Mouse (Mus musculus): Measurements from ENCODE around the gene Pla1a. TPM values are rescaled to one million over a fixed set of nuclear protein-coding genes. Genes with fewer than 3 reads are reported as not detected.

Pla1a gene
- polyA plus RNA-seq, 1 experiment from 2014 or later, result 49.8 TPM

DNA sequence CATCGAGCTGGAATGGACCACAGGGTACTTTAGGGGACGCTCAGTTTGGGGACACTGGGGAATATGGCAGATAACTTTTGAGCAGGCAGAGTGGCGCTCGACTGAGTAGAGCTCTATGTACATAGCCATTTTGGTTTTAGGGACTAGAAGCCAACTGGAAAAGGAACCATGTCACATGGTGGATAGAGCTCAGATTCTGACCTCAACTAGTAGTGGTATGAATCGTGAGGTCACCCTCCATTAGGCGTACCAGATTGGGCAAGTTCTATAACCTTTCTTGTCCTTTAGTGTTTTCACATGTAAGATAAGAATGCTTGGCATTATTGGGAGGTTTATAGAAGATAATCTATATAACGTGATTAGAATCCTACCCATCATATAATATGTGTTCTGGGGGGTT lies 42.6 kb downstream of the Pla1a start:
- no peaks in the 10 kb centered on the region for H3K27me3 ChIP-seq (ENCODE audit: insufficient read depth, low read length)
- DNase-seq (no peak), ATAC-seq (no peak)
- no peak overlapping the region for H3K9ac ChIP-seq (replicated peaks)
- peaks cover 16% of the 10 kb centered on the region for H3K4me1 ChIP-seq (ENCODE audit: insufficient read depth)
- no peak overlapping the region for H3K4me3 ChIP-seq (ENCODE audit: low read depth, low read length)
- H3K36me3 ChIP-seq (replicated peaks; ENCODE audit: insufficient read depth, low read length), result no peaks in the 10 kb centered on the region
- TF ChIP-seq EP300 (IDR thresholded peaks at IDR 0.05; ENCODE audit: low read depth) (no peak), CTCF (IDR thresholded peaks at IDR 0.05; ENCODE audit: low read depth) (no peak)
- WGBS (ENCODE audit: insufficient replicate concordance), result 85% methylated on average over 7 of the region's 7 CpGs
- H3K4me2 ChIP-seq (ENCODE audit: low read depth, low read length), result no peak overlapping the region
- no peak overlapping the region for H3K27ac ChIP-seq (ENCODE audit: low read depth)
- H3K9me3 ChIP-seq (ENCODE audit: low read length), result no peaks in the 10 kb centered on the region

DNA sequence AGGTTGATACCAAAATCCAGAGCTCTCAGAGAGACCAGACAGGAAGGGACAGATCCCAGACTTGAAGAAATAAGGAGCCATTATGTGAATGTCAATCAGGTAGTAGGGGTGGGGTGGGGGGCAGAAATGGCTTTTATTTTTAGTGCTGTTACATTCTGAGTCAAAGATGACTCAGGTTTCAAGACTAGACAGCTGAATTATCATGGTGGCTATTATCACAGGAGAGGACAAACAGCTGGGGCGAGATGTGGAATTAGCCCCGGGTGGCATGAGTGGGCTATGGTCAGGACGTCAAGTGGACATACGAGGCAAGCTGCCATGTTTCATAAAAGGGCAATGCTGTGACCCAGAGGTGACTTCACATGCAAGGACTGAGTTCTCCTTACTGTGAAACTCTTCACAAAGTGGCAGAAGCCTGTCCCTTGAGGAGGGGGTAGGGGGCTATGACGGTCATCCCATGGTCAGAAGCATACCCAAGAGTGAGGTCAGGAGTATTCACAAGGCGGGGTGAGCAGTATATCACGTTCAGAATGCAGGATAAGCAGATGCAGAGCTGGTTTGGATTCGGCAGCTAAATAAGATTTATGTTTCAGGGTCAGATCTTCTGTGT lies 43.6 kb downstream of the Pla1a start:
- Histone ChIP-seq H3K36me3 (replicated peaks; ENCODE audit: insufficient read depth, low read length) (no peaks in the 10 kb centered on the region), H3K4me3 (ENCODE audit: low read depth, low read length) (no peak overlapping the region), H3K9me3 (ENCODE audit: low read length) (no peaks in the 10 kb centered on the region), H3K4me1 (ENCODE audit: insufficient read depth) (peaks cover 17% of the 10 kb centered on the region), H3K4me2 (ENCODE audit: low read depth, low read length) (no peak overlapping the region), H3K9ac (replicated peaks) (no peak overlapping the region), H3K27ac (ENCODE audit: low read depth) (no peak overlapping the region), H3K27me3 (ENCODE audit: insufficient read depth, low read length) (no peaks in the 10 kb centered on the region)
- ATAC-seq, result no peak
- 80% methylated on average over 8 of the region's 8 CpGs for WGBS (ENCODE audit: insufficient replicate concordance)
- no peak for DNase-seq
- TF ChIP-seq CTCF (IDR thresholded peaks at IDR 0.05; ENCODE audit: low read depth), result no peak
- no peak for TF ChIP-seq EP300 (IDR thresholded peaks at IDR 0.05; ENCODE audit: low read depth)

DNA sequence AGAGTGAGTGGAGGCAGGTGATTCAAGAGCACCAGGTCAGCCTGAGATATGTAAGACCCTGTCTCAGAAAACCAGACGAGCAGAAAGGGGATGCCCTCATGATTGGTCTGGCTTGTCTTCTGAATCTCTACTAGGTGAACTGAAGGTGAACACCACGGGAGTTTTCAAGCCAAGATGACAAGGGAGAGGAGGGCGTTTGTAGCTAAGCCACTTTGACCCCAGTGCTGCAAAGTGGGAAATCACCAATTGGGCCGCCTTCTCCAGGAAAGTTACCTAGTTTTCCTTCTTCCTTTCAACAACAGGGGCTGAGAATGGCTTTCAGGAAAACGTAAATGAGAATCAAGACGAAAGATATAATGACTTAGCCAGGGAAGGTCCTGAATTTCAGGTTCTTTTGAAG lies 44.2 kb downstream of the Pla1a start:
- H3K36me3 ChIP-seq (replicated peaks; ENCODE audit: insufficient read depth, low read length), result no peaks in the 10 kb centered on the region
- H3K4me3 ChIP-seq (ENCODE audit: low read depth, low read length), result no peak overlapping the region
- 72% methylated on average over 6 of the region's 6 CpGs for WGBS (ENCODE audit: insufficient replicate concordance)
- H3K4me2 ChIP-seq (ENCODE audit: low read depth, low read length), result no peak overlapping the region
- DNase-seq (no peak), ATAC-seq (no peak)
- H3K9ac ChIP-seq (replicated peaks), result no peak overlapping the region
- TF ChIP-seq EP300 (IDR thresholded peaks at IDR 0.05; ENCODE audit: low read depth) (no peak), CTCF (IDR thresholded peaks at IDR 0.05; ENCODE audit: low read depth) (no peak)
- H3K4me1 ChIP-seq (ENCODE audit: insufficient read depth), result peaks cover 18% of the 10 kb centered on the region
- no peaks in the 10 kb centered on the region for H3K9me3 ChIP-seq (ENCODE audit: low read length)
- H3K27ac ChIP-seq (ENCODE audit: low read depth), result no peak overlapping the region
- H3K27me3 ChIP-seq (ENCODE audit: insufficient read depth, low read length), result no peaks in the 10 kb centered on the region

DNA sequence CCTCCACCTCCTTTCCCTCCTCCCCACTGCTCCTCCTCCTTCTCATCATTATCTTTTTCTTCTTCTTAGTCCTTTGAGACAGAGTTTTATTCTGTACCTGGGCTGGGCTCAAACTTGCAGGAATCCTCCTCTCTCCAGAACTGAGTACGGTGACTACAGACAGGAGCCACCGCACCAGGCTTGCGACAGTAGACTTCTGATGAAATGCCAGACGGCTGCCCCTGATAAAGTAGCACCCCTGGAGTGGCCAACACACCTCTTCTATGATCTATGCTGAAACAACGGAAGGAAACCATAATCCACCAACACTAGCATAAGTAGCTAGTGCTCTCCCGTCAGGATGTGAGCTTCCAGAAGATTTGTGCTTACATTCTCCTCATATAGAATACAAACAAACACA lies 45.6 kb downstream of the Pla1a start:
- H3K9me3 ChIP-seq (ENCODE audit: low read length), result no peaks in the 10 kb centered on the region
- ATAC-seq, result peak; percentile 38; the same call in 1 of the 2 replicates
- 62% methylated on average over 6 of the region's 6 CpGs for WGBS (ENCODE audit: insufficient replicate concordance)
- no peak overlapping the region for H3K4me3 ChIP-seq (ENCODE audit: low read depth, low read length)
- H3K9ac ChIP-seq (replicated peaks), result no peak overlapping the region
- no peak overlapping the region for H3K27ac ChIP-seq (ENCODE audit: low read depth)
- TF ChIP-seq CTCF (IDR thresholded peaks at IDR 0.05; ENCODE audit: low read depth) (no peak), EP300 (IDR thresholded peaks at IDR 0.05; ENCODE audit: low read depth) (no peak)
- H3K4me1 ChIP-seq (ENCODE audit: insufficient read depth), result peaks cover 22% of the 10 kb centered on the region
- H3K27me3 ChIP-seq (ENCODE audit: insufficient read depth, low read length), result no peaks in the 10 kb centered on the region
- H3K36me3 ChIP-seq (replicated peaks; ENCODE audit: insufficient read depth, low read length), result no peaks in the 10 kb centered on the region
- H3K4me2 ChIP-seq (ENCODE audit: low read depth, low read length), result no peak overlapping the region
- peak; percentile 11 for DNase-seq

DNA sequence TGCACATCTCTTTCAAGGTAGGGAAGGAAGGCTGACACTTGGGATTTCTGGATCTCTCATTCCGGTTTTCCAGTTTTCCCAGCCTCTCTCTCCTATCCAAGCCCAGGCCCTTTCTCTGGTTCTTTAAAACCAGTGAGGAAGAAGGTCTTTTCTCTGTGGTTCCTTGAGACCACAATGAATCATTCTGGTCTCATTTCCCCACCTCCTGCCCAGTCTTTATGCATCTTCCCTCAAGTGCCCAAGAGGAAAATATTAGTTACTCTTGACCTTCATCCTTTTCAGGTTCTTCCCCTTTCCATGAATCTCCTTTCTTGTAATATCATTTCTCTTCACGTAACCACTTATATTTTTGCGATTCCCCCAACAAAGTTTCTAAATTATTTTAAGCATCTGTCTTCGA lies 47.2 kb downstream of the Pla1a start:
- TF ChIP-seq CTCF (IDR thresholded peaks at IDR 0.05; ENCODE audit: low read depth) (no peak), EP300 (IDR thresholded peaks at IDR 0.05; ENCODE audit: low read depth) (no peak)
- DNase-seq, result no peak
- H3K9ac ChIP-seq (replicated peaks), result no peak overlapping the region
- WGBS (ENCODE audit: insufficient replicate concordance), result 87% methylated on average over 4 of the region's 4 CpGs
- no peak overlapping the region for H3K27ac ChIP-seq (ENCODE audit: low read depth)
- H3K36me3 ChIP-seq (replicated peaks; ENCODE audit: insufficient read depth, low read length), result no peaks in the 10 kb centered on the region
- no peaks in the 10 kb centered on the region for H3K9me3 ChIP-seq (ENCODE audit: low read length)
- H3K4me2 ChIP-seq (ENCODE audit: low read depth, low read length), result no peak overlapping the region
- peaks cover 22% of the 10 kb centered on the region for H3K4me1 ChIP-seq (ENCODE audit: insufficient read depth)
- no peaks in the 10 kb centered on the region for H3K27me3 ChIP-seq (ENCODE audit: insufficient read depth, low read length)
- H3K4me3 ChIP-seq (ENCODE audit: low read depth, low read length), result no peak overlapping the region
- ATAC-seq, result no peak

DNA sequence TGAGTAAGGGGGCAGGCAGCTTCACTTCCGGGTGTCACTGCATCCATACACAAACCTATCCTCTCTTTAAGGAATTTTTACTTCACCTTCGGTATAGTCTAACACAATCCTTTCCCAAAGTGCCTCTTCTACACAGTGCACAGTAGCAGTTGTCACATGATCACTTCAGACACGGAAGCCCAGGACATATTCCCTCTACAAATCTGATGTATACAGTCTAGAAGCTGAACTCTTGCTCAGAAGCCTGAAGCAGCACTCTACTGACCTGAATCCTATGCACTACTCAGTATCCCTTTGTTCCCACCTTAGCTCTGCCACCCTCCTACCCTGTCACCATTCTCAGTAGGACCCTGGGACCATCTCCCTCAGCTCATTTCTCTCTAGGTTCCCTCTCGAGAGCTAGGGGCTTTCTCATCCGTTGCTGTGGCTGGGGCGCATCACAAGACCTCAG lies 47.7 kb downstream of the Pla1a start:
- peaks cover 22% of the 10 kb centered on the region for H3K4me1 ChIP-seq (ENCODE audit: insufficient read depth)
- no peak overlapping the region for H3K4me3 ChIP-seq (ENCODE audit: low read depth, low read length)
- H3K27me3 ChIP-seq (ENCODE audit: insufficient read depth, low read length), result no peaks in the 10 kb centered on the region
- ATAC-seq, result no peak
- no peak overlapping the region for H3K4me2 ChIP-seq (ENCODE audit: low read depth, low read length)
- no peaks in the 10 kb centered on the region for H3K36me3 ChIP-seq (replicated peaks; ENCODE audit: insufficient read depth, low read length)
- 80% methylated on average over 6 of the region's 6 CpGs for WGBS (ENCODE audit: insufficient replicate concordance)
- peak; percentile 10 for DNase-seq
- no peak for TF ChIP-seq EP300 (IDR thresholded peaks at IDR 0.05; ENCODE audit: low read depth)
- no peak for TF ChIP-seq CTCF (IDR thresholded peaks at IDR 0.05; ENCODE audit: low read depth)
- H3K27ac ChIP-seq (ENCODE audit: low read depth), result no peak overlapping the region
- H3K9ac ChIP-seq (replicated peaks), result no peak overlapping the region
- H3K9me3 ChIP-seq (ENCODE audit: low read length), result no peaks in the 10 kb centered on the region

All from liver, postnatal 0 days (tissue).